Mouse (Mus musculus) heart, adult 11 months (tissue): Measurements from ENCODE around the gene Hif1an.

ENCODE experiments used
- DNase-seq: peaks from one replicate; pipeline ENCODE4 v3.0.0; 2022

Hif1an gene

GRCm38 (mm10) chr19:44567763-44568162 lies 5.1 kb downstream of the Hif1an start:
- no peak for DNase-seq

GRCm38 (mm10) chr19:44576275-44576674 lies 13.6 kb downstream of the Hif1an start:
- DNase-seq, result no peak

GRCm38 (mm10) chr19:44578038-44578437 lies 15.4 kb downstream of the Hif1an start:
- no peak for DNase-seq

- DNase-seq, result no peak
Measured at GRCm38 (mm10) chr19:44582103-44582502, 19.5 kb downstream of the Hif1an start.

GRCm38 (mm10) chr19:44582638-44583309 lies 20.1 kb downstream of the Hif1an start:
- DNase-seq, result peak; percentile 98

- no peak for DNase-seq
Measured at GRCm38 (mm10) chr19:44588036-44588435, 25.4 kb downstream of the Hif1an start.

- DNase-seq, result no peak
Measured at GRCm38 (mm10) chr19:44589591-44590223, 27.1 kb downstream of the Hif1an start.

- no peak for DNase-seq
Measured at GRCm38 (mm10) chr19:44590992-44591391, 28.3 kb downstream of the Hif1an start.

GRCm38 (mm10) chr19:44591638-44592037 lies 29.0 kb downstream of the Hif1an start:
- no peak for DNase-seq

GRCm38 (mm10) chr19:44594180-44594579 lies 31.5 kb downstream of the Hif1an start:
- no peak for DNase-seq

GRCm38 (mm10) chr19:44618166-44618565 lies 55.5 kb downstream of the Hif1an start:
- DNase-seq, result no peak
